Mouse (Mus musculus) heart, adult 11 months (tissue): ENCODE measurements at regions not wholly inside any gene's neighbourhood (a gene's known extent, or its start where the extent isn't known, plus 50 kb on each side); places are given as distances from the start of the nearest gene placed in this dataset.

ENCODE experiments used
- DNase-seq: peaks from one replicate; pipeline ENCODE4 v3.0.0; 2022

DNA sequence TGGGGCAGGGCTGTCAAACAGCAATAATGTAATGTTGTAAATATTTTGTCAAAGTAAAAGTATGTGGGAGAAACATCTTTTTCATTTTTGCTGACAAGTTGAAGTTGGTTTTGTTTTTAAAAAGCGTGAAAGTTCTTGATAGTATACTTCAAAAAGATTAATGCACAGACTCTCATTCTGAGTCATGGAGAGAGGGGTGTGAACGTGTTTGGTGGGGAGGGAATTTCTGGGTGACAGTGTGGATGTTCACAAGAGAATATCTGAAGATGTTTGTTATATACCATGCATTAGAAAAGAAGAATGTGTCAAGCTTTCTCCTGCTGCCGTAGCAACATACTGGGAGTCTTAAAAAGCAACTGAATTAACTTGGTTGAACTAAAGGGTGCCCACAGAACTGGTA is 57.0 kb downstream of the Rps29 start:
- DNase-seq = no peak

DNA sequence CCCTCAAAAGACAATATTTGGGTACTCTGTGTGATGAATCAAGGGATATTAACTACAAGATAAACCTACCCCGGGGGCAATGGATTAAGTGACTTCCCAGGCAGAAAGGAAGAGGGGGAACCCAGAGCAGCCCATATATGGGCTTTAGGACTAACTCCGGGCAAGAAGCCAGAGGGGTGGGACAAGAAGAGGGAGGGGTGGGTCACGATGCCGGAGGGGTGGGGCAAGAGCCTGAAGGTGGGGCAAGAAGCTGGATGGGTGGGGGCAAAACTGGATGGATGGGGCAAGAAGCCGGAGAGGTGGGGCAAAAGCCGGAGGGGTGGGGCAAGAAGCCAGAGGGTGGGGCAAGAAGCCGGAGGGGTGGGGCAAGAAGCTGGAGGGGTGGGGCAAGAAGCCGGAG is 64.1 kb downstream of the Rps29 start:
- DNase-seq = no peak

DNA sequence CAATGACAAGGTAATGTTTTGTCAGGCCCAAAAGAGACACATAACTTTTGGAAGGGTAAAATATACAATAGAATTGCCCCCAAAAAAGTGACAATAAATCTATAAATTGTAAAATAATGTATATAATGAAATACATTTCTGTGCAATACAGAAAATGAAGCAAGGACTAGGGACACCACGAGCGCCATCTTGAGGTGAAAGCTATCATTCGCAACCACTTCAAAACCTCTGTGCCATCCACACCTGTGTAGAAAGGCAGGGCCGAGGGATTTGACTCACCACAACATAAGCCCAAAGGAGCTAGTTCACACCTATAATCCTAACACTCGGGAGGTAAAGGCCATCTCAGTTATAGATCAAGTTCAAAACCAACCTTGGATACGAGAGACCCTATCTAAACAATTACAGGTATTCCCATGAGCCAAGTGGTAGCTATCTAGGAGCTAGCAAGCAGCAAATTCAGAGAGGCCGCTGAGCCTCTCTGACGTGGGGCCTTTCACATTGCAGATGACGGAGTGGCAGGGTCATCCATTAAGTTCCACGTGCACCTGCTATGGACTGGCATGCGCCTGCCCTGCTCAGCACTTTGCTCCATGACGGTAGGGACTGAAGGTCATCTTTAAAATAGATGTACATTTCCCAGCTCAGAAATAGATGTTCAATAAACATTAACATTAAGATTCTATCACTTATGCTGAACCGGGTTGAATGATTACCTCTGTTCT is 65.8 kb downstream of the Rps29 start:
- DNase-seq = no peak

DNA sequence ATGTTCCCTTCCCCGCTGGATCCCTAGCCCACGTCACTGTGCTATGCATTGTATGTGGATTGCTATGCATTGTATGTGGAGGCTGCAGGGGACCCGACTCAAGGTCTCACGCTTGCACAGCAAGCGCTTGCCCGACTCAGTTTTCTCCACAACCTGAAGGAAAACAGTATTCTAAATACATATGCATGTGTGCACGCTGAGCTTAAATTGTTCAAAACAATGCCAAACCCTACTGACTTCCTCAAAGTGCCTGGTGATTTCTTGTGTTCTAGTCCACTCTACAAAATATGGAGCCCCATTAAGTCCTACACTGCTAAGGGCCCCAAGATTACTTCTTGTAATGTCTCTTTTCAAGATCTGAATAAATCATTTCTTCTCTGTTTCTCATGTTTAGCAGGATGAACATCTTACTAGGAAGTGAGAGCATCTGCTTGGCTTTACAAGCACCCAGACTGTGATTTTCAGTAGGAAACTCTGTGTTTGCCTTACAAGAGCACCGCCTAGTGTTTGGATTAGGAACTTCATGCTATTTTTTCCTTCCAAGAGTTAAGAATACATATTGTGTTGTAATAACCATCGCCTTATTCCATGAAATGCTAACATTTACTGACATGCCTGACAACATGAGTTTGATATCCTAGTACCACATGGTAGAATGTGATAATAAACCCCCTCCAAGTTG is 70.9 kb downstream of the Rps29 start:
- no peak for DNase-seq

DNA sequence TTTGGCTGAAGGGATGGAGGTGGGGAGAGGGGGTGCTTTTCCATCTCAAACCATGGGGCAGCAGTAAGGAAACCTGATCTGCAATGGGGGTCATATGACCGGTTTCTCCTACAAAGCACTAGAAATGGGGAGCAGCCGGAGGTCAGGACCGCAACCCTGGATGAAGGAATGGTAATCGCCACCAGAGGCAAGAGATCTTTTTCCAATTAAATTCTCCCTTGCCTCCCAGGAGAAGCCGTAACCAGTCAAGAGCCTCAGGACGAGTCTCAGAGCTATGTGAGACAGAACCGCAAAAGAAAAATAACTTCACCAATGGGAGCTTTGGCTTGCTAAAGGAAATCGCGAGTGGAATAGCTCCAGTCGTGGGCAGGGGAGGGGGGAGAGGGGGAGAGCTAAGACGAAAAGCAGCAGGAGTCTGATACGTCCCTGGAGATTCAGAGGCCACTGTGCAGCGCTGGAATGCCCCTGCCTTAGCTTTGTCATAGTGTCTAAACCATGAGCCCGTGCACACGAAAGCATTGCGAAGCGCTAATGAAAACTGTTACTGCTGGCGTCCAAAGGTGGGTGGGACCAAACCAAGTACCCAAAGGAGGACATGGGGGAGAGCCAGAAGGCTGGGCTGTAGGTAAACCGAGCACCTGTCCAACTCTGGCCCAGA is 73.3 kb downstream of the Rps29 start:
- DNase-seq = peak; percentile 39

DNA sequence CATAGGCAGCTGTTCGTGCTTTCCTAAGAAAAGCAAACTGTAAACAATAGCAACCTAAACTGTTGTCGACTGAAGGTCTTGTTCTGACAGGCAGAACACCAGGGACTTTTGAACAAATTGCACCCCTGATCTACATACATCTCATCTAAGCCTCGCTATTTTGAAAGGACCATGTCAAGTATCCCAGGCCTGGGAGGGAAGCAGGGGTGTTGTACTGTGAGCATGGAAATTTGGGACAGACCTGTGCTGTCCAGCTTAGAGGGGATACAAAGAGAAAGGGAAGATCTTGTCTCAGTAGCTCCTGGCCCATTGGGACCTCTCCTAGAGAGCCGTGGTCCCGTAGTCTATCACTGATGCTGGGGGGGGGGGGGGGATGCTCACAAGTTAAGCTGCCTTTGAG is 74.3 kb downstream of the Rps29 start:
- peak; percentile 84 for DNase-seq

DNA sequence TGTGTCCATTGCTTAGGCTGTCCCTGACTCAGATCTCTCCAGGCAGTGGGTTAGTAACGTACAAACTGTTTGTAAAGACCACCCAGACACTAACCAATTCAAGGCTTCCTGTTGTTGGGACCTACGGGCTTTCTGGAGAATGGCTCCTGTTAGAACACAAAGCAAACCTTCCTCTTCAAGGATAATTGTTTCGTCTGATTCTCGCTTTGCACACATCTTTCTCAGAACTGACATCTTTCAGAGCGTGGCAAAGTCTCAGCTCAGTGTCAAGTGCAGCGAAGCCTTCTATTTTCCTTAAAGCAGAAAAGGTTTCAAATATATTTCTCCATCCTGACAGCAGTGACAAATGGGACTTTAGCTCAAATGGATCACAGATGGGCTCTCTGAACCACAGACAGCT is 76.9 kb downstream of the Rps29 start:
- DNase-seq = peak; percentile 28

DNA sequence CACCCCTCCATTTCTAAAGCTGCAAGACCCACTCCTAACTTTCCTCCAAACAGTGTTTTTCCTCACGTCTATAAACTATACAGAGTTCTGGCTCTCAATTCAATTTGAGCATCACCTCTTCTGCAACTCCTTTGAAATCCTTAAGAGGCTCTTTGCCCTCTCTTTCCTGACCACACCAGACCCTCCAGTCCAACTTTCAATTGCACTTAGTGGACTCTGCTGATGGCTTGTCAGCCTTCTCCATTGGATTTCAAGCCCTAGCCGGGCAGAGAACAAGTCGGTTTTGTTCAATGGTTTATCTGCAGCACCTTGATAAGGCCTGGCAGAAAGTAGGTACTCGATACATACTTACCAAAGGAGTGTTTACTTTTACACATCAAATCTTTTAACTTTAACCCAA is 119.4 kb downstream of the Rps29 start:
- no peak for DNase-seq

DNA sequence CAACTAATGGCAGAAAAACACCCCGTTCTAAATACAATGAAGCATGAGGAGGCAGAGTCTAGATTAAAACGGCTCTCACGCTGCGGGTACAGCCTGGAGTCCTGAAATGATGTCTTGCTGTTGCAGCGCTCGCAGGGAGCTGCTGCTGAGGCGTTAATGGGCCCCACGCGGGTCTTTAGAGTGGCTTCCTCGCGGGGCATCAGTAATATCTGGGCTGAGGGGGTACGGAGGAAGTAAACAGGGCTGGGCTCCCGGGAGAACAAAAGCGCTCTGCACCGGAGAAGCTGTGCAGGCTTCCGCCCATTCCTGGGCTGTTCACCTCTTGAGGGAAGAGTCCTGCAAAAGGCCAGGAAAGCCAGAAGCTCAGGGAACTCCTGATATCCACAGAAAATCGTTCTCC is 135.4 kb downstream of the Rps29 start:
- DNase-seq = no peak

DNA sequence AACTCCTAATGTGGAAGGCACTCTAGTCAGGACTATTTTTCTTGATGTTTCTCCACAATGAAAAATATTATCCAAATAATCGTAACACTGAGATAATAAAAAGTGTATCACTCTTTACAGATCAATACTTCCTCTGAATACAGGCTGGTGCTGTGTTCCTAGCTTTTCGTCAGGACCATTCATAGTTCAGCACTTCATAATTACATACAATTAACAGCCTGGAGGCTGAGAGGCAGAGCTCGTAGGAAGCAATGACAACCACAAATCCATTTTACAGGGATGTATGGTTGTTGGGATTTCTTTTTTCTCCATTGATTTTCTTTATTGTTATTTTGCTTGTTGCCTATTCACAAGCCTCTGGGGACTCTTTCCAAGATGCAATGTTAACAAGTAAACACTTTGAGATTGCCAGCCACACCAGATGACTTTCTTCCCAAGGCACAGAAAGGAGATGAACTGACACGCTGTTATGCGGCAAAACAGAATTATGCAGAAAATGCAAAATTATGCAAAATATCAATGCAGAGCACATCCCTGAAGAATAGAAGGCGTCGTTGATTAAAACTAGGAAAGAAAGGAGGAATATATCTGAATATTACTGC is 142.2 kb downstream of the Rps29 start:
- DNase-seq = no peak

DNA sequence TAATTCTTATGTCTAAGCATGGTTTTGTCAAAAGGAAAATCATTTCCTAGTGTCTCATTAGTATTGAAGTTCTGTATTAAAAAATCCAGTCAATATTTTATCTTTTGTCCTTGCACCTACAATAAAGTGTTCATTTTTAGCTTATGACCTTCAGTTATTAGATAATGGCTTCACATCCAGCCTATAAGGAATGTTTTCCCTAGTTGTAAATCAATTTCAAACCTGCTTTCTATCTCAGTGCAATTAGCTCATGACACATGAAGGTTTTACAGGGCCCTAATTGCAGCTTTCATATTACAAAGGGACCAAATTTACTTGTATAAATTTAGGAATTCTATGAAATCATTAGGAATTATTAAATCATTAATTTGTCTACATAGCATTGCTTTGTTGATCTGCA is 153.8 kb downstream of the Rps29 start:
- DNase-seq = no peak

DNA sequence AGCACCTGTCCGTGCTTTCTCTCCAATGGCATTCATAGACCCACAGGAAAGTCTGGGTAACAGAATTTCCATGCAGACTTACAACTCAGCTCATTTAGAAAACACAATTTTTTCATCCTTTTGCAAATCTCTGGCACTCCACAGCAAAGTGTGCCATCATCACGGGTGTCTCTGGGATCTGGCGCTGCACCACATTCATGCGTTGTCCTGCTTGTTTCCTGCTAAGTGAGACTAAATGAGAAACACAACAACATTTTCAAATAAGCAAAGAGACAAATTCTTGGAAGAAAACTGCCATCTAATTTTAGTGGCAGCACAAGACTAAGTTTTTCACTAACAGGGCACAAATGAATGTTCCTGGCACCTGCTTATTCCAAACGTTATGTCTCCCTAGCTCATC is 156.9 kb downstream of the Rps29 start:
- DNase-seq = no peak

DNA sequence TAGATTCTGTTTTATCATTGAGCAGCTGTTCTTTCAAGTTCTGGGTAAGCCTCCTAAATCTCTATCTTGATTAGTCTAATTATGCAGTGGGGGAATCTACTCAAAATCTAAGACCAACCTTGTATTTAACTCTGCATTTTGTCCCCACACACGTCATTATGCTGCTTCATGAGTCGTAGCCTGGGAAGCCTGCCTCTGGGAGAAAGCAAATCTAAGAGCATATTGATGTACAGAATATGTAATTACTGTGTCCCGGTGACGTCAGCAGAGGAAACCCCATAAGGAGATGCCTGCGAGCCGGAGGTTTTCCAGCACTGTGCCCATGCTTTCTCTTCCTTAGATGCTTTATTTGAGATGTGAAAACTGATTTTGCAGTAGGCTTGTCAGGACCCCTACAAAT is 161.7 kb downstream of the Rps29 start:
- no peak for DNase-seq

DNA sequence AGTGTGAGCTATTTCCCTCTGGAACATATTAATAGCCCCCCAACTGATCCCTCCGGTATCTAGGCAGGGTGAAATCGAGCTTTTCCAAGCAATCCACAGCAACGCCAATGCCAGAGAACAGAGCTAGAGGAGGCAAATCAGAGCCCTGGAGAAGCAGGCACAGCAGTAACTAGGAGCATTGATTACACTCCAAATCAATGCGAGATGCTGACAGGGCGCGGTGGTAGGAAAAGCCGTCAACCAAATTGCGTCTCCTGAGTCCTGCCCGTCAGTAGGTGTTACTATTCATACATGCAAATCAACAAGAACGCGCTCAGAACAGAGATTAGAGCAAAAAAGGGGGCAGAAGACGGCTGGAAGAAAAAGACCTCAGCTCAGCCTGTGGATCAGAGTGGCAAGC is 162.2 kb downstream of the Rps29 start:
- DNase-seq = no peak

DNA sequence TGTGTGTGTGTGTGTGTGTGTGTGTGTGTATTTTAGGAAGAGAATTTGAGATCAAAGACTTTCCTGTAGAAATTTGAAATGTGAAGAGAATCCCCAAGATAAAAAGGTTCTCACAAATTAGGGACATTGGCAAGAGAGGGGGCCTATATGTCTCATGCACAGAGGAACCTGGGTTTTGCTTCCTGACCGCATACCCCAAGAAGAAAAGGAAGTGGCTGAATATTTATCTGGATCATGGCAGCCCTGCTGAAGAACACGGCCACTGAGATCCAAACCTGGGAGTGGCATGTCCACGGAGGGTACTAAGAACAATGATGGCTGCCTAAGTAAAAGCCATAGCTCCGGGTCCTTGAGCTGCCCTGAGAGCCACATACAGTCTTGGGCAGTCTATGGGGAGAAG is 178.3 kb downstream of the Rps29 start:
- DNase-seq = no peak

DNA sequence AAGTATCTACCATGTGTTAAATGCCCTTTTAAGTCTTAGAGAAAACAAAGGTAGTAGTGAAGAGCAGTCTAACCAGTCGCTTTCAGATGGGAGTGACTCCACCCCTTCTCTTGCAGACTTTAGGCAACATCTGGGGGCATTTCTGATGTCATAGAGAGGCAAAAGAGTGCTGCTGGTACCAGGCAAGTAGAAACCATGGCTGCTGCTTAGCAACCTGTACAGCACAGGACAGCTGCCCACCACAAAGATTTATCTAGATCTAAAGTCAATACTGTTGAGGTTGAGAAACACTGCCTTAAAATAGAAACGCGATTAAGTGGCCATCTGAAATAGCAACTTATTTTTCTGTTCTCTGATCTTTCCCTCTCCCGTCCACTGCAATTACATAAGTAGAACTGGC is 178.8 kb downstream of the Rps29 start:
- DNase-seq = no peak

DNA sequence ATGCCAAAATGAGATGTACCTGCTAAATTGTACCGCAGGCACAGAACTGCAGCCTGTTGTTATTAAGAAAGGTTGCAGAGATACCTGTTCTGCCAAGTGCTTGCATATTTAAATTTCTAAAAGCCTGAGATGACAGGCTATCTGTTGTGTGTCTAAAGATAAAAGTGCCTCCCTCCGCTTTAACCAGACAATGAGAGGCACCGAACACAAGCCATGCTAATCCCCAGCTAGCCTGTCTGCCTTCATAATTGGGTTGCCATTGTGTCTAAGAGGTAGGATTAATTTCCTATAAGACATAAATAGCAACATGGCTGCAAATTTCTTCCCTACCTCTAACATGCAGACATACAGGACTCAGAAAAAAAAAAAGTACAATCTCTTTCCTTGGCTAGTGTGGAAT is 179.8 kb downstream of the Rps29 start:
- no peak for DNase-seq

DNA sequence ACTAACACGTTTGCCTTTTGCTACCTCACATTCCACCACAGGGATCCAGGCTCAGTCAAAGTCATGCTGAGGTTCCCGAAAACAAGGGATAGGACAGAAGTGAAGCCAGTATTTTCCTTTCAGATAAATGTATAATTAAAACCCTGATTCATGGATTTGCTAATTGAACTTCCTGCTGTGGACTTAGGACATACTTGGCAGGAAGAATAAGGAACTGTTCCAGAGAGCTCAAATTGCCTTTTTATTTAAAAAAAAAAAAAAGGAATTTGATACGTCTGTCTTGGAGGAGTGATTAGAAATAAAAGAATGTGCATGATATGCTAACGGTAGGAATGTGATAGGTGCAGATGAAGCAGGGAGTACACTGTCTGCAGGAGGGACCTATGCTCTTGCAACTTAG is 181.7 kb downstream of the Rps29 start:
- DNase-seq = no peak

DNA sequence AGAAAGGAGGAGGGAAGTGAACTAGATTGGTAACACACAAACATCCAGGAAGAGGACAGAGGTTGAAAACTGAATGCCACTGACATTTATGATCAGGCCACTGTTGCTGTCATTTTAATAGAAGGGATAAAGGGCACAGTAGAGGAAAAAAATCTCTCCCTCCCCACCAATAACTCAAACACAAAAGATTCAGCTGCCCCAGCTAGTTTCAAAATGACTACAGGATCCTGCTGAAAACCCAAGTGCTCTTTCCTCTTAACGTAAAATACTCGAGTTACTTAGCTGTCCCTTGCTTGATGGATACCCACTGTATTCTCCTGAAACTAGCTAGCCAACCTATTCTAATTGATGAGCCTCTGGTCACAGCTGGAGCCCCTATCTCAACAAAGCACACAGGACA is 211.7 kb downstream of the Rps29 start:
- no peak for DNase-seq

DNA sequence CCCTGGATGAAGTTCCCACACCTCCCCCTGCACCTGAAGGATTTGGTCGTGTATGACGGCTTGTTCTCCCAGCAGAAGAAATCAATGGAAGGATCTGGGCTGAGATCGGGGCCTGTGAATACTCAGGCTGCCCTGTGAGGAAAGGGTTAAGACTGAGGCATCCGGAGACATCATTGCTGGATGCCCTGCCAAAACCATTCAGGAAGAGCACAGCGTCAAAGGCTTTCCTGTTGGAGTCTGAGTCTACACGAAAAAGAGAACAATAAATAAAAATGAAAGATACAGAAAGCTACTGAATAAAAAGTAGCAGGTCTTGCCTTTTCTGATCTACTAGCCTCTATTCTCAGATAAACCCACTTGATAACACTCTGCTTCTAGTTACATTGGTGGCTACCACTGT is 248.4 kb downstream of the Rps29 start:
- no peak for DNase-seq

DNA sequence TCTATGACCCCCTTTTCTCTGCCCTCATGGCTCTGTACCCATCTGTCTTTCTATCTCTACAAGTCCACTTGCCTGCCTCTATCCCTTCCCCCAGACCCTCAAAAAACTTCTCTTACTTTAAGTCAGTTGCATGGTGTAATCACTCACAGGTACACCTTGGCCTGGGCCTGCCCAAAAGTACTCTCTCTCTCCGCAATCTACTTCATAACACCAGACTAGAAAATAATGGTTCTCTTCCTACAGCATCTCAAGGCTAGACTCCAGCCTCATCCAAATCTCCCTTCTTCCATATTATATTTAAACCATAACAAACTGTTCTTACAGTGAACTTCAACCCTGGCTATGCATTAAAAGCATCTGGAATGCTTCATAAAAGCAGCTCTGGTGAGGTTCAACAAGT is 254.2 kb downstream of the Rps29 start:
- DNase-seq = peak; percentile 44

DNA sequence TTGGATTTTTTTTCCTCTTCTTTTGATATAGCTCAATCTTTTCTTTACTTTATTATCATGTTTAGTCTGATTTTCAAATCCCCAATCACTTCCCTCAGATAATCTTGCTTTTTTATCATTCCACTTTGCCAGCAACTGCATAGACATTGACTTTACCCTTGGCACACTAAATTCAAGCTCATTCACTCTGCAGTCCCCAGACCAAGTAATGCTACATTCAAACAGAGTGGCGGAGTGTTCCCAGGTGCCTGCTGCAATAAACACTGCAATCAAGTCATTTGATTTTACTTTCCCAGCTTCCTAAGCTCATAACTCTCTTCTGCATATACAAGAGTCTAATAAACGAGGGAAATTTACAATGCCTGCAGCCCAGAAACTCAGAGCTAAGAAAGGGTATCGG is 269.8 kb downstream of the Rps29 start:
- no peak for DNase-seq

DNA sequence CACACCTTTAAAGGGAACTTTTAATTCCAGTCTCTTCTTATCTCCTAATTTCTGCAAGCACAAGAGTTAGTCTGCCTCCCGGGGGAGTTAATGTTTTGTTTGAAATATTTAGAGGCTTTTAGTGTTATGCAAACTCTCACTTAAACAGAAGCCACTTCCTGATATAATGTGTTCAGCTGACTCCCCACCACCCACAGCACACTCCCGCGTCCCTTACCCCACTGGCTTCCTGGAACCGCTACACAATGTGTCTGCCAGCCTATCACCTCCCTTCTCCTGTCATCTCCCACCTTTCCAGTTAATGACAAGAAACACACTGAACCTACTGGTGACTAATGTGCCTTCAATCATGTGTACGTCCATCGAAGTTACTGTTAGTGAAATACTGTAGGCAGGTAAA is 276.5 kb downstream of the Rps29 start:
- no peak for DNase-seq

DNA sequence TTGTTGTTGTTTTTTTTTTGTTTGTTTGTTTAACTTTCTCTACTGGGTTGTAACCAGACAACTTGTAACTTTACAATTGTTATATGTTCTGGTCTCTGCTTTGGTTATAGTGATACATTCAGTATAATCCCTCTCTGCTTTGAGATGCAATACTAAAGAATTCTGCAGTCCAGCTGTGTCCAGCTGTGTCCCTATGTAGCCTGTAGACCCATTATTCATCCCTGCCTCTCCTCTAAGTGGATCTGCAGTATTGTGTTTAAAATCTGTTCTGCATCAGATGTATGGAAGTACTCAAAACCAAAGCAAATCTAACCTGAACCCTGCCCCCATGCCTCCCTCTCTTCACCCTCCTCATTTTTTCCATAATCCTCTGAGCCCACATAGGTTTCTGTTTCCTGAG is 279.6 kb downstream of the Rps29 start:
- DNase-seq = no peak
